Mouse (Mus musculus) heart, embryonic 14.5 days (tissue): ENCODE data around the gene Aqp5. TPM values are rescaled to one million over a fixed set of nuclear protein-coding genes. Genes with fewer than 3 reads are reported as not detected.

ENCODE experiments used
- ATAC-seq: fragments of 200-750 bp; cut with Nextera tagmentation; 2 replicates; pipeline ENCODE4 v1.8.0; 2017; ENCODE audit warnings: low read depth, moderate TSS enrichment; ENCODE audit not compliant: insufficient number of reproducible peaks, insufficient read depth, low FRiP score
- H3K27ac ChIP-seq, 2 experiments: fragments of 200-500 bp in 1 of 2; fragments of 300-500 bp in 1 of 2; sonication (generic) in 1 of 2; replicated peaks in 1 of 2; 2 replicates each; pipeline ENCODE4 v1.5.1; 2012 to 2014; ENCODE audit warnings: low read depth in 2 of 2, low read length in 2 of 2, control low read depth in 1 of 2, mild to moderate bottlenecking in 1 of 2, mixed read lengths in 1 of 2; ENCODE audit not compliant: control insufficient read depth in 1 of 2, insufficient read depth in 1 of 2
- H3K27me3 ChIP-seq: fragments of 300-500 bp; sonication (generic); 2 replicates; pipeline ENCODE4 v1.6.1; 2014; ENCODE audit warnings: mild to moderate bottlenecking, low read length, control low read depth; ENCODE audit not compliant: control insufficient read depth, insufficient read depth
- H3K36me3 ChIP-seq: fragments of 300-500 bp; sonication (generic); 2 replicates; pipeline ENCODE4 v1.6.1; 2014; ENCODE audit warnings: mild to moderate bottlenecking, control low read depth, low read length, mixed read lengths; ENCODE audit not compliant: control insufficient read depth, insufficient read depth
- H3K4me1 ChIP-seq, 2 experiments: fragments of 200-500 bp in 1 of 2; fragments of 300-500 bp in 1 of 2; sonication (generic) in 1 of 2; 2 replicates each; pipeline ENCODE4 v1.6.1; 2012 to 2014; ENCODE audit warnings: low read length in 2 of 2, control low read depth in 1 of 2, mixed read lengths in 1 of 2; ENCODE audit not compliant: control insufficient read depth in 2 of 2, insufficient read depth in 2 of 2
- H3K4me2 ChIP-seq: fragments of 300-500 bp; sonication (generic); 2 replicates; pipeline ENCODE4 v1.6.1; 2014; ENCODE audit warnings: mild to moderate bottlenecking, low read length
- H3K4me3 ChIP-seq, 2 experiments: fragments of 200-500 bp in 1 of 2; fragments of 300-500 bp in 1 of 2; sonication (generic) in 1 of 2; 2 replicates each; pipeline ENCODE4 v1.5.1; 2012 to 2014; ENCODE audit warnings: low read length in 2 of 2, mild to moderate bottlenecking in 2 of 2, control low read depth in 1 of 2, low read depth in 1 of 2, moderate library complexity in 1 of 2; ENCODE audit not compliant: control insufficient read depth in 1 of 2, insufficient read depth in 1 of 2
- H3K9ac ChIP-seq: fragments of 300-500 bp; sonication (generic); 2 replicates; pipeline ENCODE4 v1.6.1; 2014; ENCODE audit warnings: mild to moderate bottlenecking, low read length
- H3K9me3 ChIP-seq: fragments of 300-500 bp; sonication (generic); 2 replicates; pipeline ENCODE4 v1.6.1; 2016; ENCODE audit warnings: low read length, control low read depth; ENCODE audit not compliant: control insufficient read depth
- WGBS: fragments of 180-500 bp; shearing (Covaris S2); extraction: QIAGEN DNeasy Blood & Tissue Kit; methylation state at CpG from one replicate; pipeline ENCODE4 v1.1.7; 2014; 5-methylcytosine and 5-hydroxymethylcytosine counted together
- polyA plus RNA-seq: library from polyadenylated mRNA; unstranded; fragments of >200 nt; fragmentation: Nextera tagmentation; extraction: Ambion mirVana; gene quantifications from 2 replicates; pipeline ENCODE4 v1.2.1, GENCODE M21; 2014

The Aqp5 gene
- polyA plus RNA-seq, 1 experiment from 2014 or later, result 0.18 TPM

GRCm38 (mm10) chr15:99586525-99586924, 4.1 kb upstream of the Aqp5 start:
- Histone ChIP-seq H3K27ac (no peak overlapping the region), H3K4me1 (peaks cover 12 to 21% of the 10 kb centered on the region in 2 experiments), H3K9me3 (no peaks in the 10 kb centered on the region), H3K9ac (no peak overlapping the region), H3K36me3 (no peaks in the 10 kb centered on the region), H3K27me3 (peaks cover 97% of the 10 kb centered on the region), H3K4me2 (no peak overlapping the region), H3K4me3 (no peak overlapping the region)
- 86% methylated on average over 3 of the region's 3 CpGs for WGBS
- no peak for ATAC-seq

GRCm38 (mm10) chr15:99589237-99589636, 1.3 kb upstream of the Aqp5 start:
- no peak for ATAC-seq
- no peak overlapping the region for H3K4me2 ChIP-seq
- H3K4me1 ChIP-seq, result peaks cover 8 to 14% of the 10 kb centered on the region in 2 experiments
- H3K27me3 ChIP-seq, result peaks cover 100% of the 10 kb centered on the region
- no peak overlapping the region for H3K9ac ChIP-seq
- no peak overlapping the region for H3K27ac ChIP-seq
- H3K4me3 ChIP-seq, result no peak overlapping the region
- 7% methylated on average over 9 of the region's 9 CpGs for WGBS
- H3K36me3 ChIP-seq, result no peaks in the 10 kb centered on the region
- H3K9me3 ChIP-seq, result no peaks in the 10 kb centered on the region

GRCm38 (mm10) chr15:99589704-99590103, 878 bp upstream of the Aqp5 start:
- no peak overlapping the region for H3K27ac ChIP-seq

GRCm38 (mm10) chr15:99592177-99592576, 1.6 kb downstream of the Aqp5 start:
- Histone ChIP-seq H3K4me2 (no peak overlapping the region), H3K27me3 (peaks cover 91% of the 10 kb centered on the region), H3K4me3 (no peak overlapping the region), H3K27ac (no peak overlapping the region), H3K9me3 (no peaks in the 10 kb centered on the region), H3K9ac (no peak overlapping the region), H3K4me1 (peaks cover 0 to 8% of the 10 kb centered on the region in 2 experiments; a peak in 2 of 4 replicates), H3K36me3 (no peaks in the 10 kb centered on the region)
- 68% methylated on average over 8 of the region's 8 CpGs for WGBS
- ATAC-seq, result no peak

More at GRCm38 (mm10) chr15:99589704-99590103, 878 bp upstream of the Aqp5 start:
- Histone ChIP-seq H3K4me1 (peaks cover 3 to 10% of the 10 kb centered on the region in 2 experiments), H3K9ac (no peak overlapping the region), H3K9me3 (no peaks in the 10 kb centered on the region), H3K36me3 (no peaks in the 10 kb centered on the region), H3K4me3 (no peak overlapping the region), H3K27me3 (peaks cover 100% of the 10 kb centered on the region), H3K4me2 (no peak overlapping the region)
- no peak for ATAC-seq
- 21% methylated on average over 7 of the region's 7 CpGs for WGBS

- H3K4me3 ChIP-seq, result no peak overlapping the region
- H3K9ac ChIP-seq, result no peak overlapping the region
- 76% methylated on average over 5 of the region's 5 CpGs for WGBS
- peaks cover 0 to 8% of the 10 kb centered on the region in 2 experiments; a peak in 2 of 4 replicates for H3K4me1 ChIP-seq
- H3K27me3 ChIP-seq, result peaks cover 91% of the 10 kb centered on the region
- ATAC-seq, result no peak
- no peaks in the 10 kb centered on the region for H3K9me3 ChIP-seq
- no peaks in the 10 kb centered on the region for H3K36me3 ChIP-seq
- no peak overlapping the region for H3K27ac ChIP-seq
- no peak overlapping the region for H3K4me2 ChIP-seq
Observed at GRCm38 (mm10) chr15:99592877-99593276, 2.3 kb downstream of the Aqp5 start.

- ATAC-seq, result no peak
- Histone ChIP-seq H3K36me3 (no peaks in the 10 kb centered on the region), H3K9ac (no peak overlapping the region), H3K27me3 (peaks cover 85% of the 10 kb centered on the region), H3K27ac (no peak overlapping the region), H3K4me1 (peaks cover 2 to 12% of the 10 kb centered on the region in 2 experiments; a peak in 3 of 4 replicates), H3K9me3 (no peaks in the 10 kb centered on the region), H3K4me2 (no peak overlapping the region), H3K4me3 (no peak overlapping the region)
- WGBS, result 72% methylated on average over 9 of the region's 10 CpGs
Observed at GRCm38 (mm10) chr15:99594951-99595350, 4.4 kb downstream of the Aqp5 start.

- 1% methylated on average over 7 of the region's 7 CpGs for WGBS
- no peak overlapping the region for H3K9ac ChIP-seq
- no peak overlapping the region for H3K4me2 ChIP-seq
- H3K36me3 ChIP-seq, result no peaks in the 10 kb centered on the region
- H3K4me1 ChIP-seq, result peaks cover 3 to 8% of the 10 kb centered on the region in 2 experiments; a peak in 3 of 4 replicates
- H3K27ac ChIP-seq, result no peak overlapping the region
- peak; percentile 38; the same call in 1 of the 2 replicates for ATAC-seq
- H3K27me3 ChIP-seq, result peaks cover 80% of the 10 kb centered on the region
- H3K4me3 ChIP-seq, result no peak overlapping the region
- H3K9me3 ChIP-seq, result no peaks in the 10 kb centered on the region
Observed at GRCm38 (mm10) chr15:99596056-99596687, 5.6 kb downstream of the Aqp5 start.

- WGBS, result 58% methylated on average over 7 of the region's 7 CpGs
- no peak for ATAC-seq
- H3K4me3 ChIP-seq, result no peak overlapping the region
- no peak overlapping the region for H3K9ac ChIP-seq
- peaks cover 9 to 13% of the 10 kb centered on the region in 2 experiments; a peak in 3 of 4 replicates for H3K4me1 ChIP-seq
- peaks cover 73% of the 10 kb centered on the region for H3K27me3 ChIP-seq
- no peaks in the 10 kb centered on the region for H3K36me3 ChIP-seq
- H3K27ac ChIP-seq, result no peak overlapping the region
- no peaks in the 10 kb centered on the region for H3K9me3 ChIP-seq
- no peak overlapping the region for H3K4me2 ChIP-seq
Observed at GRCm38 (mm10) chr15:99596841-99597240, 6.3 kb downstream of the Aqp5 start.
